Mouse (Mus musculus) forebrain, postnatal 0 days (tissue): Measurements from ENCODE around the gene Zfp580. TPM values are rescaled to one million over a fixed set of nuclear protein-coding genes. Genes with fewer than 3 reads are reported as not detected.
A peak's percentile ranks its signal among the peaks of the same experiment; 100 is the strongest.

Experiments
- ATAC-seq: fragments of 200-750 bp; cut with Nextera tagmentation; 2 replicates; pipeline ENCODE4 v1.8.0; 2017; ENCODE audit warnings: mild to moderate bottlenecking, moderate library complexity
- DNase-seq: peaks from one replicate; pipeline ENCODE4 v3.0.0-alpha.2; 2015
- H3K27ac ChIP-seq: fragments of 300-500 bp; sonication (generic); 2 replicates; pipeline ENCODE4 v1.5.1; 2014; ENCODE audit warnings: low read depth, mild to moderate bottlenecking, antibody characterized with exemption, low read length, moderate library complexity, mixed read lengths
- H3K27me3 ChIP-seq: fragments of 300-500 bp; sonication (generic); 2 replicates; pipeline ENCODE4 v1.6.1; 2014; ENCODE audit warnings: mild to moderate bottlenecking, low read length, mixed read lengths; ENCODE audit not compliant: insufficient read depth
- H3K36me3 ChIP-seq: fragments of 300-500 bp; sonication (generic); 2 replicates; pipeline ENCODE4 v1.6.1; 2014; ENCODE audit warnings: mild to moderate bottlenecking, moderate library complexity; ENCODE audit not compliant: insufficient read depth
- H3K4me1 ChIP-seq: fragments of 300-500 bp; sonication (generic); 2 replicates; pipeline ENCODE4 v1.6.1; 2014; ENCODE audit warnings: antibody characterized with exemption; ENCODE audit not compliant: insufficient read depth
- H3K4me2 ChIP-seq: fragments of 300-500 bp; sonication (generic); 2 replicates; pipeline ENCODE4 v1.6.1; 2014; ENCODE audit warnings: low read depth, mild to moderate bottlenecking, moderate library complexity
- H3K4me3 ChIP-seq: fragments of 300-500 bp; sonication (generic); 2 replicates; pipeline ENCODE4 v1.5.1; 2014; ENCODE audit warnings: low read depth, low read length, mixed read lengths
- H3K9ac ChIP-seq: fragments of 300-500 bp; sonication (generic); 2 replicates; pipeline ENCODE4 v1.6.1; 2014; ENCODE audit warnings: mild to moderate bottlenecking
- H3K9me3 ChIP-seq: fragments of 300-500 bp; sonication (generic); 2 replicates; pipeline ENCODE4 v1.6.1; 2016; ENCODE audit warnings: low read length
- CTCF ChIP-seq: sonication (generic); IDR thresholded peaks from 2 replicates; pipeline ENCODE4 v1.5.1; 2016; ENCODE audit warnings: antibody characterized with exemption, control low read depth, low read depth
- WGBS: fragments of 180-500 bp; shearing (Covaris S2); extraction: QIAGEN DNeasy Blood & Tissue Kit; methylation state at CpG from one replicate; pipeline ENCODE4 v1.1.7; 2014; 5-methylcytosine and 5-hydroxymethylcytosine counted together
- polyA plus RNA-seq: library from polyadenylated mRNA; unstranded; fragments of >200 nt; fragmentation: Nextera tagmentation; extraction: Ambion mirVana; gene quantifications from 2 replicates; pipeline ENCODE4 v1.2.1, GENCODE M21; 2015
- total RNA-seq: library from RNA; depleted of rRNA; stranded (reverse); fragments of >200 nt; gene quantifications from 2 replicates; pipeline ENCODE4 v1.2.3, GENCODE M21; 2014

Gene Zfp580
- total and polyA plus RNA-seq, 2 experiments from 2014 or later: 42.1 to 132 TPM

GRCm38 (mm10) chr7:5035628-5036027, 15.7 kb upstream of the Zfp580 start:
- H3K27me3 ChIP-seq: no peaks in the 10 kb centered on the region
- H3K4me2 ChIP-seq: no peak overlapping the region
- no peak overlapping the region for H3K9ac ChIP-seq
- DNase-seq (no peak), ATAC-seq (no peak)
- H3K9me3 ChIP-seq: no peaks in the 10 kb centered on the region
- H3K4me3 ChIP-seq: no peak overlapping the region
- H3K27ac ChIP-seq: no peak overlapping the region
- peaks cover 46% of the 10 kb centered on the region for H3K36me3 ChIP-seq
- peaks cover 11% of the 10 kb centered on the region; the same call in 1 of the 2 replicates for H3K4me1 ChIP-seq
- WGBS: 97% methylated on average over 17 of the region's 17 CpGs
- TF ChIP-seq CTCF: no peak

GRCm38 (mm10) chr7:5036136-5036535, 15.2 kb upstream of the Zfp580 start:
- DNase-seq: no peak
- no peak for TF ChIP-seq CTCF
- no peaks in the 10 kb centered on the region for H3K9me3 ChIP-seq
- no peak for ATAC-seq
- WGBS: 95% methylated on average over 9 of the region's 9 CpGs
- H3K9ac ChIP-seq: no peak overlapping the region
- H3K4me1 ChIP-seq: peaks cover 11% of the 10 kb centered on the region; the same call in 1 of the 2 replicates
- no peaks in the 10 kb centered on the region for H3K27me3 ChIP-seq
- H3K36me3 ChIP-seq: peaks cover 41% of the 10 kb centered on the region
- no peak overlapping the region for H3K4me3 ChIP-seq
- no peak overlapping the region for H3K4me2 ChIP-seq
- no peak overlapping the region for H3K27ac ChIP-seq

GRCm38 (mm10) chr7:5037026-5037425, 14.3 kb upstream of the Zfp580 start:
- no peak overlapping the region for H3K9ac ChIP-seq
- H3K9me3 ChIP-seq: no peaks in the 10 kb centered on the region
- DNase-seq: no peak
- 0 out of 2 replicates have a peak overlapping the region, but pooled peaks have one; percentile 67 for H3K4me3 ChIP-seq
- WGBS: 93% methylated on average over 7 of the region's 7 CpGs
- no peak for TF ChIP-seq CTCF
- H3K27me3 ChIP-seq: no peaks in the 10 kb centered on the region
- no peak for ATAC-seq
- H3K4me2 ChIP-seq: peak overlapping the region; percentile 57; the same call in 1 of the 2 replicates
- H3K4me1 ChIP-seq: peaks cover 11% of the 10 kb centered on the region; the same call in 1 of the 2 replicates
- H3K36me3 ChIP-seq: peaks cover 36% of the 10 kb centered on the region
- no peak overlapping the region for H3K27ac ChIP-seq

GRCm38 (mm10) chr7:5037467-5037866, 13.9 kb upstream of the Zfp580 start:
- Histone ChIP-seq H3K9ac (peak overlapping the region; percentile 76), H3K4me1 (peaks cover 11% of the 10 kb centered on the region; the same call in 1 of the 2 replicates), H3K27me3 (no peaks in the 10 kb centered on the region), H3K36me3 (peaks cover 31% of the 10 kb centered on the region), H3K4me3 (peak overlapping the region; percentile 67), H3K4me2 (peak overlapping the region; percentile 57), H3K9me3 (no peaks in the 10 kb centered on the region), H3K27ac (peak overlapping the region; percentile 96)
- TF ChIP-seq CTCF: no peak
- no peak for DNase-seq
- ATAC-seq: no peak
- 82% methylated on average over 8 of the region's 8 CpGs for WGBS

GRCm38 (mm10) chr7:5038109-5038732, 13.1 kb upstream of the Zfp580 start, which contains the start of gene Zfp784:
Zfp784 (minus strand) TSS chr7:5038446.
- TF ChIP-seq CTCF: no peak
- Histone ChIP-seq H3K9ac (peak within 1 kb of the TSS; percentile 76), H3K4me1 (peaks cover 11% of the 10 kb centered on the region; the same call in 1 of the 2 replicates), H3K36me3 (peaks cover 24% of the 10 kb centered on the region), H3K4me2 (peak within 1 kb of the TSS; percentile 57), H3K9me3 (no peaks in the 10 kb centered on the region), H3K27me3 (no peaks in the 10 kb centered on the region), H3K27ac (peak within 1 kb of the TSS; percentile 96), H3K4me3 (peak within 1 kb of the TSS; percentile 67)
- WGBS: under 1% methylated on average over 48 of the region's 48 CpGs
- DNase-seq: peak; percentile 93
- peak; percentile 98 for ATAC-seq

GRCm38 (mm10) chr7:5038940-5039339, 12.4 kb upstream of the Zfp580 start:
- Histone ChIP-seq H3K9me3 (no peaks in the 10 kb centered on the region), H3K4me3 (peak overlapping the region; percentile 67), H3K27me3 (no peaks in the 10 kb centered on the region), H3K9ac (peak overlapping the region; percentile 76), H3K4me1 (peaks cover 11% of the 10 kb centered on the region; the same call in 1 of the 2 replicates), H3K36me3 (peaks cover 17% of the 10 kb centered on the region), H3K27ac (no peak overlapping the region), H3K4me2 (peak overlapping the region; percentile 57)
- no peak for TF ChIP-seq CTCF
- 31% methylated on average over 5 of the region's 5 CpGs for WGBS
- no peak for DNase-seq
- ATAC-seq: no peak

GRCm38 (mm10) chr7:5044981-5045380, 6.4 kb upstream of the Zfp580 start:
- ATAC-seq (no peak), DNase-seq (no peak)
- WGBS: 86% methylated on average over 2 of the region's 2 CpGs
- Histone ChIP-seq H3K27ac (no peak overlapping the region), H3K9me3 (no peaks in the 10 kb centered on the region), H3K4me3 (no peak overlapping the region), H3K9ac (no peak overlapping the region), H3K27me3 (no peaks in the 10 kb centered on the region), H3K4me2 (no peak overlapping the region), H3K36me3 (peaks cover 3% of the 10 kb centered on the region; the same call in 1 of the 2 replicates), H3K4me1 (no peaks in the 10 kb centered on the region)
- no peak for TF ChIP-seq CTCF
